Mouse (Mus musculus) lung, postnatal 36 days (tissue): ENCODE data around the gene Intu.

Experiments used
- DNase-seq: peaks from one replicate; pipeline ENCODE4 v3.0.0; 2022; ENCODE audit warnings: mixed read lengths

Intu gene

GRCm38 (mm10) chr3:40685855-40686515, 154.9 kb downstream of the Intu start:
- DNase-seq, result no peak

- no peak for DNase-seq
These were observed 155.8 kb downstream of the Intu start for GRCm38 (mm10) chr3:40686836-40687235.

DNA sequence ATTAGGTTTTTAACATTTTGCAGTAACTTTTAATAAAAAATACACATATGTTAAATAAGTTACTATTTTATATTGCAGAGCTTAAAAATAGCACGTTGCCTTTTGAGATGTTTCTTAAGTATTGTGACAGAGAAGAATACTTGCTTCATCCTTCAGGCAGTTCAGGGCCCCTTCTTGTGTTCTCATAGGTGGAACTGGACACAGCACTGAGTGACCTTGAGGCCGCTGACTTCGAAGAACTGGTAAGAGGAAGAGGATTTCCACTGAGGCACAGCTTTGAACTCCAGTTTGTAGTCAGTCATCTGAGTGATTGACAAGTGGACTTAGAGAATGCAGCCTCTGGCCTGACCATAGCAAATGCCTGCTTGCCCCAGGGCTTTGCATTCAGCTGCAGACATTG, 156.5 kb downstream of the Intu start:
- no peak for DNase-seq

DNA sequence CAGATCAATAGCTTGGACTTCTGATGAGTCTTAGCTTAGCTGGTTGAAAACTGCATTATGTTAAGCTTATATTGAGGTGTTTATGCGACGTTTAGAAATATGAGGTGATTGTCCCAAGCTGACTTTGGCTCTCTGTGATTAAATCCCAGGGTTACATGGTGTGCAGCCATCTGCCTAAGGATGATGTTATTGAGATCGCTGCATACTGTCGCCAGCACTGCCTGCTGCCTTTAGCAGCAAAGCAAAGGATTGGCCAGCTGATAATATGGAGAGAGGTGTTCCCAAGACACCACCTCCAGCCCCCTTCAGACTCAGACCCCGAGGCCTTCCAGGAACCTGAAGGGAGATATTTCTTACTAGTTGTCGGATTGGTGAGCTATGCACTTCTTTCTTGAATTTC, 160.5 kb downstream of the Intu start:
- DNase-seq, result no peak

DNA sequence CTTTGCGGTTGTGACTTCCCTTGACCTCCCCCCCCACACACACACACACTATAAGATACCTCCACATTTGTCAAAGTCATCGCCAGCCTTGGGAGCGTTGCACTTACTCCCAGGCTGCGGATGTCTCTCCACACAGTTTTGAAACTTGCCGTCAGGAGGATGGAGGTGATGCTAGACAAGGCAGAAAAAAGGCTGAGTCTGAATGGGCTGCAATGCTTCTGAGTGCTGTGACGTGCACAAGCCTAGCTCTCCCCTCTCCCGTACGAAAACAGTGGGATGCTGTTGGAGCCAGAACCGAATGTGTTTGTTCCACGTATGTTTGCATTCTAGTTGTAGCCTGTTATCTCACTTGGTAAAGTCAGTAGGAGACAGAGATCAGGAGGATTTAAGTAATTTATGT, 162.3 kb downstream of the Intu start:
- DNase-seq, result no peak

DNA sequence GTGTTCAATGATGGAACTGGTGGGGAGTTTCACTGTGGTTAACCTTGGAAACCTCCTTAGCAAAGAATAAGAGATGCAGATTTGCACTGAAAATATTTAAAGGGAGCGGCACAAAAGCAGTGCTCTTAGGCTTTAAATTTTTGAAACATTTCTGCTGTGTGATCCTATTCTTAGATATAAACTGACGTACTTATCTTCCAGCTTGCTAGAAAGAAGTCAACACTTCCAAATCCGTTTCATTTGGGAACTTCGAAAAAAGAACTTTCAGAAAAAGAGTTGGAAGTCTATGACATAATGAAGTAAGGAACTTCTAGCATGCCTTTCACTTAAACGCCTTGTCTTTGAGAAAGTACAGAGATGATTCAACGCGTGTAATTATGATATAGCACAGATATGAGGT, 162.9 kb downstream of the Intu start:
- DNase-seq, result no peak

GRCm38 (mm10) chr3:40694438-40694837, 163.4 kb downstream of the Intu start:
- DNase-seq, result peak; percentile 71

DNA sequence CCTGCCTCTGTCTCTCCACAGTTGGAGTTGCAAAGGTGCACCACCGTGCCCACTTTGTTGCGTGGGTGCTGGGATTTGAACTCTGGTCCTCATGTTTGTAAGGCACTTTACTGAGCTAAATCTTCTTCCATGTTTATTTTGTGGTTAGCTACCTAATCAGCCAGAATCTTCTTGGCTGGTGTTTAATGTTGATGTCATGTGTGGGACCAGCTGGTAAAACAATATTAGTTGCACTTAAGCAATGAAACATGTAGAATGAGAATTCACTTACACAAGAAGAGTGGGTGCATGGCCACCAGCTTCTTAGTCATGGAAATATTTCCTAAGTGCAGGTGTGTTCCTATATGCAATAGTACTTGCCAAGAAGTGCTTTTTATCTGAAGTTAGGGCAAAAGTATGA, 164.1 kb downstream of the Intu start:
- no peak for DNase-seq

GRCm38 (mm10) chr3:40698834-40699233, 167.7 kb downstream of the Intu start:
- DNase-seq, result no peak

DNA sequence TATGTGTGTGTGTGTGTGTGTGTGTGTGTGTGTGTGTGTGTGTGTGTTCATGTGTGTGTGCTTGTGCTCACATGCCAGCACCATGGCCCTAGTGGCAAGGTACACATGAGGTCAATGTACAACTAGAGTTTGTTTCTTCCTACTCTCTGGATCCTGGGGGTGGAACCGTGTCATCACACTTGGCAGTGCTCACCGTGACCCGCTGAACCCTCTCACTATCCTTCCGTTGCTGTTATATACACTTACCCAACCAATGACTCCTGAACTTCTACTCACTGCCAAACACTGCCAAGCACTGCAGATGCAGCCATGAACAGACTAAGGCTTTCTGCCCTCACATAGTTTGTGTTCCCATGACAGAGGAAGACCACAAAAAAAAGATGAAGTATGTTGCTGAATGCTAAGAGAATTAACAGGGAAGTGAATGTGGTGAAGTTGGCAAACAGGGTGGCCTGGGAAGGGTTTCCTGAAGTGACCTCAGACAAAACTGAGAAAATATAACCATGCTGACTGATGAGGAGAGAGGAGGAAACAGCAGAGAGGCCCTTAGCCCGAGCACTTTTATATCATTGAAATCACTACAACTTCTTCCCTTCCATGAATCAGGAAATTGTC, 173.8 kb downstream of the Intu start:
- peak; percentile 34 for DNase-seq

DNA sequence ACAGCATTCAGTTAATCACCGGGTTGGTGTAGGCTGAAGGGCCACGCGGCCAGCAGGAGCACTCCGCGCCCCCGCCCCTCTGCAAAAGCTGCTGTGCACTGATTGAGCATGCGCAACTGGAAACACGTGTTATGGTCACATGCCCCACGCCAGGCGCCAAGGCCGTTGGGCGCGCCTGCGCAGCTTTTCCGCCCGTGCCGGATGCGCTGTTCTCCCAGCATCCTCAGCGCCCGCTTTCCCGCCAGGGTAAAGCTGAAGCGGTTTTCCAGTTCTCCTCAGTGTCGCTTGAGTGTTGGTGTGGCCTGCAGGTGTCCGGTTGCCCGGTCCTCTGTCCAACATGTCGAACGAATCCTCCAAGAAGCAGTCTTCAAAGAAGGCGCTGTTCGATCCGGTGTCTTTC, 177.6 kb downstream of the Intu start, which contains the start of gene Slc25a31:
Gene Slc25a31 (plus strand): TSS at position 201 of the 400 bp plus-strand sequence.
- no peak for DNase-seq

DNA sequence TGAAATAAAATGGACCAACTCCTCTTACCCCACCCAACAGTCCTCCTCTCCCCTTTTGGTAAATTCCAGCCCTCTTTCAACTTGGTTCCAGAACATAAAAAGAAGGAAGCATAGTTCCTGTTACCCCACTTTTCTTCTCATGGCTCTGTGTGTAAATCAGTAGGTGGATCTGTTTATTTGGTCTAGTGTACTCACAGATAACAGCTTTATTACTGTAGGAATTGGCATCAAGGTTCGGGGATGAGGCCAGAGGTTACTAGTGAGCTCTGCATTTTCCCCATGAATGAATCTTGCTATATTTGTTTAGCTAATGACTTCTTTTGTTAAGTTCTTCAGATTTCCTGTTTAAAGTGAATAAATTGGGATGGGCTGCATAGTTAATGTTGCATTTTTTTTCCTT, 185.0 kb downstream of the Intu start:
- DNase-seq, result no peak

DNA sequence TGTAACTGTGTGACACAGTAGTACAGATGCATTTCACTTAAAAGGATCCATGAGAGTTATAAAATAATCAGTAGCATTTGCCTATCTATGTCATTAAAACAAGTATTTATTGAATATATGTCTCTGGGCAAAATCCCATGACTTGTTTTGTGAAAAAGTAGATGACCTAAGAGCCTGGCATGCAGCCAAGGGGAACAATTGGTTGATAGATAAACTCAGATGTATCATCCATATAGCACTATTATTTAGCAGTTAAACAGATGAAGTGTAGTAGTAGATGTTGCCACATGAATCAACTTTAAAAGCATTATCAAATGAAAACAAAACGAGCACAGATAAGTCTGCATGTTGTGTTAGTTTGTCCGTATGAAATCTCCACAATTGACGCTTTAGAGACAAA, 187.9 kb downstream of the Intu start:
- DNase-seq, result no peak

- no peak for DNase-seq
These were observed 207.4 kb downstream of the Intu start for GRCm38 (mm10) chr3:40738381-40738912.

DNA sequence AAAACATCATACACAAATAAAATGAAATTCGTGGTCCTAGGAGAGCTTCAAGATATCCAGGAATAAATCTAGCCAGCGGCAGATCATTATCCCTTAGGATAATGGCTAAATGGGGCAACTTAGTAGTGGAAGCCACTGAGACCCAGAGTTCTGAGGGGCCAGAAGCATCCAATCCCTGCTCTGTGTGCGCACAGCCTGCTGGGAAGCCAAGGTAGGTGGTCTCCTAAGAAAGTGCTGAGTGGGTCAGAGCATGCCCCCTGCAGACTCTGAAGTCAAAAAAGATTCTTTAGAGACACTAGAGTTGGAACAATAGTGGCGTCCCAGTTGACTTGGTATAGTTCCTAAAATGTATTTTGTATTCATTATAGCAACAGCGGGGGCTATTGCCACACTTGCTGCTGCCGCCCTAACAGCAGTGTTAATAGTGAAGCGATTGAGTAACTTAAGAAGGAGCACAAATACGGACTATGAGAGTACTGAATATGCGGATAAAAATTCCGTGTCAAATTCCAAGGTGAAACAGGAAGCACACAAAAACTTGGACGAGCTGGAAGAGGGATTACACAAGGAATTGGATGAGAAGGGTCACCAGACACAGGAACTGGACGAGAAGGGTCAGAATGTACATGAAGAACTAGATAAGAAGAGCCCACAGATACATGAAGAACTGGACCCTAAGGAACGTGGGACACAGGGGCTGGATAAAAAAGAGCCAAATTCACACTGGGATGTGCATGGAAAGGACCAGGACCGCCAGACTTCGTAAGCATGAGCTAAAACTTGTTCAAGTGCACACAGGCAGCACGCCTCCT, 213.1 kb downstream of the Intu start, which contains the start of gene Hspa4l:
Gene Hspa4l (plus strand): TSS at position 472 of the 812 bp plus-strand sequence.
- peak; percentile 27 for DNase-seq

DNA sequence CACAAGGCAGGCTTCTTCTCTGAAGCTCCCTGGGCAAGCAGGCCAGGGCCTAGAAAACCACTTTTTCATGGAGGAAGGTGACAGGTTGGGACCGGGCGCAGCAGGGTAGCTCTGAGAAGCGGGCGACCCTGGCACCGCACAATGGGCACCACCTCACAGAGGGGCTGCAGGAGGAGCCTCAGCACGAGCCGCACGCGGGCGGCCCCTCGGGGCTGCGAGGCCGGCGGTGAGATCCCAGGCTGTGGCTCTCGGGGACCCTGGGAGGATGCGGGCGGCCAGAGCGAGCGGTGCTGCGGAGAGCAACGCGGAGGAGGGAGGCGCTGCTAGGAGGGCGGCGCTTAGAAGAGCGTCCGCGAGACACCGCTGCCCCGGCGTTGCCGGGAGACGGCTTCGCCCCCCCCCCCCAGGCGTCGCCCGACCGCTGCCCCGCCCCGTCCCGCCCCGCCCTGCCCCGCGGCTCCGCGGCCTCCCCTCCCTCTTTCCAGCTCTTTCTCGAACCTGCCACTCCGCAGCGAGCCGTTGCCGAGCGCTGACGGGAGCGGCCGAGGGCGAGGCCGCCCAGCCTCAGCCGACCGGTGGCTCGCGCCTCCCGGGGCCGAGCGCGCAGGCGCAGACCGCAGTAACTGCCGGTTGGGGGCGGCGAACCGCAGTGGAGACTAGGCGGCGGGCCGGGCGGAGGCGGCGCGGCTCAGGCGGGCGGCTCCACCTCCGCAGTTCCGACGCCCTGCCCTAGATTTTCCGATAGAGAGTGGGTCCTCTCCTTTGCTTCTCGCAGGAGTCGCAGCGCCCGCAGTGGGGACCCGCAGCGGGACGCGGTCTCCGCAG, 214.0 kb downstream of the Intu start:
- DNase-seq, result peak; percentile 92

- peak; percentile 45 for DNase-seq
These were observed 214.8 kb downstream of the Intu start for GRCm38 (mm10) chr3:40745661-40746547.
